ENCODE assay signal across 32 mouse cellular contexts in the genomic region with DNA sequence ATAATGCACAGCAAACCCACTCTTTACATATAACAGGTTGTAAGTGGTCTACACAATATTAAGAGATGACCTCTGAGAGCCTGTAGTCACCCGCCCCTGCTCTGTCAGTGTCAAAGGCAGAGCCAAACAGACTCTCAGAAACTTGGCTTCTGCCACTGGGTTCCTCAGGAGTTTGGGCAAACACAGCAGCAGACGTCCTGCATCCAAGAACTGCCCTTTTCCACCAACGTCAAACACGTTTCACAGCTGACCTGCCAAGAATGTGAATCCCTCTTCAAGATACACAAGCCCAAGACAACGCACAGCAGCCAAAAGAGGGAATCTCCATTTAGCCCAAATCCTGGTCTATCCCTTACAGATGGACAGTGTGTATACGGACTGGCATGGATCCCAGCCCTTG.
DNase-seq lines count a peak whose midpoint lies in the region; ATAC-seq and TF ChIP-seq lines count a peak whose summit lies in the region.
"Had no signal": no experiment of that assay in that cellular context is flagged by ENCODE, and none has a peak within 500 bp of the region (broad histone marks: within the 10 kb centered on the region; RNA-seq: fewer than 3 reads in every experiment).

No protein-coding gene starts in this region.

- peaks cover 2% of the 10 kb centered on the region; the same call in 1 of the 2 replicates for H3K4me1 ChIP-seq in heart, adult 2 months (ENCODE audit: control insufficient read depth, insufficient read depth, low read length)
- peaks cover 17% of the 10 kb centered on the region for H3K4me1 ChIP-seq in heart, embryonic 11.5 days (ENCODE audit: control insufficient read depth, insufficient read depth, low read length)
- H3K4me1 ChIP-seq in heart, embryonic 10.5 days: peaks cover 38% of the 10 kb centered on the region
- H3K4me1 ChIP-seq: embryonic facial prominence, embryonic 15.5 days; forebrain, embryonic 12.5 days; limb, embryonic 10.5 days; limb, embryonic 15.5 days; midbrain, embryonic 10.5 days; midbrain, embryonic 15.5 days; neural tube, embryonic 15.5 days had no signal

- no peak for TF ChIP-seq CTCF in heart, adult 2 months (IDR thresholded peaks at IDR 0.05)

- no peaks in the 10 kb centered on the region for H3K79me2 ChIP-seq in heart, adult 2 months (replicated peaks; ENCODE audit: control insufficient read depth, insufficient read depth, low read length)

- H3K27me3 ChIP-seq in heart, adult 2 months (ENCODE audit: control insufficient read depth, insufficient read depth, low read length): no peaks in the 10 kb centered on the region; the same call in 1 of the 2 replicates
- no peaks in the 10 kb centered on the region for H3K27me3 ChIP-seq in heart, embryonic 11.5 days (ENCODE audit: control insufficient read depth, insufficient read depth, low read length)
- no peaks in the 10 kb centered on the region for H3K27me3 ChIP-seq in heart, embryonic 10.5 days (ENCODE audit: insufficient read depth, poor library complexity, severe bottlenecking)
- H3K27me3 ChIP-seq: embryonic facial prominence, embryonic 15.5 days; forebrain, embryonic 12.5 days; limb, embryonic 15.5 days; liver, embryonic 13.5 days; midbrain, embryonic 15.5 days; neural tube, embryonic 15.5 days had no signal

- H3K27ac ChIP-seq in heart, adult 2 months: peak overlapping the region; percentile 47; the same call in 1 of the 2 replicates
- no peak overlapping the region for H3K27ac ChIP-seq in heart, embryonic 11.5 days (ENCODE audit: low read depth, low read length)
- 0 out of 2 replicates have a peak overlapping the region, but pooled peaks have one; percentile 47 for H3K27ac ChIP-seq in heart, embryonic 10.5 days
- H3K27ac ChIP-seq: embryonic facial prominence, embryonic 10.5 days; embryonic facial prominence, embryonic 15.5 days; forebrain, embryonic 12.5 days; hindbrain, embryonic 14.5 days; limb, embryonic 10.5 days; limb, embryonic 15.5 days; liver, embryonic 13.5 days; midbrain, embryonic 10.5 days; midbrain, embryonic 15.5 days; neural tube, embryonic 15.5 days had no signal

- H3K9ac ChIP-seq in heart, adult 2 months (ENCODE audit: low read depth, low read length): no peak overlapping the region
- H3K9ac ChIP-seq in heart, embryonic 11.5 days (ENCODE audit: low read depth, low read length): no peak overlapping the region
- H3K9ac ChIP-seq: embryonic facial prominence, embryonic 15.5 days; forebrain, embryonic 12.5 days; forebrain, postnatal 0 days; hindbrain, embryonic 14.5 days; limb, embryonic 15.5 days; liver, embryonic 13.5 days; midbrain, embryonic 15.5 days; neural tube, embryonic 15.5 days had no signal

- intact Hi-C loops in heart, adult 2 months (cut with DNase I): no loop called here

- H3K9me3 ChIP-seq in heart, embryonic 11.5 days (replicated peaks; ENCODE audit: control insufficient read depth, low read length): no peaks in the 10 kb centered on the region
- no peaks in the 10 kb centered on the region for H3K9me3 ChIP-seq in heart, embryonic 10.5 days
- H3K9me3 ChIP-seq: embryonic facial prominence, embryonic 10.5 days; embryonic facial prominence, embryonic 15.5 days; forebrain, embryonic 12.5 days; limb, embryonic 10.5 days; limb, embryonic 15.5 days; liver, embryonic 13.5 days; midbrain, embryonic 10.5 days; midbrain, embryonic 15.5 days; neural tube, embryonic 15.5 days had no signal

- peaks cover 10% of the 10 kb centered on the region for H3K36me3 ChIP-seq in heart, adult 2 months (ENCODE audit: control insufficient read depth, insufficient read depth, low read length)
- no peaks in the 10 kb centered on the region for H3K36me3 ChIP-seq in heart, embryonic 11.5 days (ENCODE audit: control insufficient read depth, insufficient read depth, low read length)
- H3K36me3 ChIP-seq in heart, embryonic 10.5 days: no peaks in the 10 kb centered on the region
- H3K36me3 ChIP-seq: embryonic facial prominence, embryonic 10.5 days; embryonic facial prominence, embryonic 15.5 days; forebrain, embryonic 12.5 days; limb, embryonic 10.5 days; limb, embryonic 15.5 days; liver, embryonic 13.5 days; midbrain, embryonic 10.5 days; midbrain, embryonic 15.5 days; neural tube, embryonic 15.5 days had no signal

- WGBS in heart, adult 2 months: 44% methylated on average over 6 of the region's 6 CpGs
- WGBS in heart, embryonic 11.5 days (ENCODE audit: insufficient replicate concordance): 79% methylated on average over 6 of the region's 6 CpGs
- 78% methylated on average over 6 of the region's 6 CpGs for WGBS in heart, embryonic 10.5 days

- no peak overlapping the region for H3K4me3 ChIP-seq in heart, adult 2 months
- H3K4me3 ChIP-seq in heart, embryonic 11.5 days (ENCODE audit: low read depth, low read length): no peak overlapping the region
- no peak overlapping the region for H3K4me3 ChIP-seq in heart, embryonic 10.5 days
- H3K4me3 ChIP-seq: embryonic facial prominence, embryonic 10.5 days; embryonic facial prominence, embryonic 15.5 days; forebrain, embryonic 12.5 days; limb, embryonic 10.5 days; limb, embryonic 15.5 days; liver, embryonic 13.5 days; midbrain, embryonic 10.5 days; midbrain, embryonic 15.5 days; neural tube, embryonic 15.5 days had no signal

- no peak for TF ChIP-seq POLR2A in heart, adult 2 months (IDR thresholded peaks at IDR 0.05; ENCODE audit: insufficient read depth, low read depth, low read length)

- peak; percentile 29 to 60 for DNase-seq in heart, adult 2 months
- DNase-seq in heart, adult 8-10 months (ENCODE audit: low spot score): peak; percentile 37
- DNase-seq in heart, embryonic 10.5 days (ENCODE audit: low spot score): no peak
- peak; percentile 28 for DNase-seq in heart, postnatal 4 days
- DNase-seq in thymus, postnatal 0 days (ENCODE audit: low spot score): no peak
- DNase-seq in layer of hippocampus, postnatal 14 days (ENCODE audit: low spot score in 2 of 2): no peak
- DNase-seq in thymus, postnatal 36 days: no peak
- DNase-seq: adrenal gland, adult 8-10 months; B cell, adult 2 months; cerebellum, adult 8-10 months; forebrain, postnatal 0 days; gastrocnemius, postnatal 14 days; kidney, postnatal 14 days; liver, embryonic 13.5 days; lung, adult 18-20 months; lung, postnatal 10 days; retina, postnatal 1 day; right cerebral cortex, postnatal 14 days; thymus, adult 18-20 months; thymus, postnatal 4 days had no signal

- ATAC-seq in heart, embryonic 11.5 days (replicated peaks; ENCODE audit: insufficient number of reproducible peaks, low FRiP score, low TSS enrichment): no peak
- ATAC-seq: activated CD4-positive, CD25-positive, alpha-beta regulatory T cell, adult 4 months; forebrain, postnatal 0 days; intestine, postnatal 0 days; midbrain, embryonic 15.5 days had no signal

- no peak overlapping the region for H3K4me2 ChIP-seq in heart, embryonic 11.5 days
- H3K4me2 ChIP-seq: embryonic facial prominence, embryonic 15.5 days; forebrain, embryonic 12.5 days; hindbrain, embryonic 14.5 days; limb, embryonic 15.5 days; liver, embryonic 13.5 days; midbrain, embryonic 15.5 days; neural tube, embryonic 15.5 days had no signal

- peak; percentile 67; the same call in 1 of the 2 replicates for TF ChIP-seq EP300 in heart, adult 2 months (IDR thresholded peaks at IDR 0.05; ENCODE audit: insufficient read depth, low read depth, low read length)

Comparison
In these comparisons a context has a peak if more than half of its experiments do, and no peak if none do; other contexts are left out.
1. DNase-seq: peak in heart, adult 2 months (2 of 2), heart, adult 8-10 months (single experiment) and heart, postnatal 4 days (single experiment); none in heart, embryonic 10.5 days (single experiment), thymus, postnatal 0 days (single experiment), layer of hippocampus, postnatal 14 days (0 of 2) and thymus, postnatal 36 days (0 of 2).